Mouse (Mus musculus): Measurements from ENCODE around the gene 1700003F12Rik. TPM values are rescaled to one million over a fixed set of nuclear protein-coding genes. Genes with fewer than 3 reads are reported as not detected.

Gene 1700003F12Rik
- total RNA-seq, 2 experiments from 2014 or later, result 0.70 TPM; not detected in 1

DNA sequence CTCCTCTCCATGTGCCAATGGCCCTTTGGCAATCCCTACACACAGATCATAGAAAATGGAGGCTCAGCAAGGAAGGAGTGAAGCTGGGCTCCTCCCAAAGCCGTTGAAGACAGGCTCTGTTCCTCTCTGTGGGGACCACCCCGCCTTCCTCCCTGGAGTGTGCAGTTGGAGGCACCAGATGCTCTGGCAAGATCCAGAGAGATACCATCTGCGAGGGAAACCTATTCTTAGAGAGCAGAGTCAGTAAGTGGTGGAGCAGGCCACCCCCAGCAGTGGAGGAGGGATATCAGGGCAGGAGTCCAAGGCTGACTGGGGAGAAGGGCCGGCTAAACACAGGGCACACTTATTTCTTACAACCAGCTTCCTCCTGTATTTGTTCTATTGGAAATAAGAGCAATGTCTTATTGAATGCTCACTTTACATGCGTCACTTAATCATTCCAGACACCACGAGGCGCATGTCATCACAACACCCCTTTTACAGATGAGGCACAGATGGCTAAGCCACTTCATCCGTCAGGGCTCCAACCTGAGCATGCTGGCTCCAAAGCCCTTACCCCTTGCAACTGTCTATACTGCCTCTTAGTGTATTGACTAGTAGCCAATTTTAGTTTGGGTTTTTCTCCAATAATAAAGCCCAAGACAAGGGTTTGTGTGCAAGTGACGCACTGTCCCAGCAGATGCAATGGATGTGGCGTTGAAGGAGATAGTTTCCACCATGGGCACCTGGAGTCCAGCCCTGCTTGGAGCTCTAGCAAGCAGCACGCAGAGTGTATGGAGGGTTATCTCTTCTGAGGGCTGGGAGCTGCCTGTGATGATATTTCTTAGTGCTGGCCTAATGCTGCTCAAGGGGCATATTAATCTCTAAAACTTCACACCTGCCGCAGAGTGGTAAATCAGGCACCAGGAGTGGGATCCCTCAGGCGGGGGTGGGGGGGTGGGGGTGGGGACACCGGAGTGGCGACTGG, 37.3 kb downstream of the 1700003F12Rik start:
- peak; percentile 81 to 86 for DNase-seq (ENCODE audit: extremely low spot score in 1 of 2, low spot score in 2 of 2)
- intact Hi-C loops (cut with DNase I), result loop anchor here (1.0 to 2.0 kb wide), 2 partner anchors 27 to 205 kb away; no protein-coding TSS in a partner anchor
- H3K27ac ChIP-seq, result peak overlapping the region; percentile 63
- TF ChIP-seq CTCF (IDR thresholded peaks at IDR 0.05), result no peak
- no peak overlapping the region for H3K4me3 ChIP-seq

DNA sequence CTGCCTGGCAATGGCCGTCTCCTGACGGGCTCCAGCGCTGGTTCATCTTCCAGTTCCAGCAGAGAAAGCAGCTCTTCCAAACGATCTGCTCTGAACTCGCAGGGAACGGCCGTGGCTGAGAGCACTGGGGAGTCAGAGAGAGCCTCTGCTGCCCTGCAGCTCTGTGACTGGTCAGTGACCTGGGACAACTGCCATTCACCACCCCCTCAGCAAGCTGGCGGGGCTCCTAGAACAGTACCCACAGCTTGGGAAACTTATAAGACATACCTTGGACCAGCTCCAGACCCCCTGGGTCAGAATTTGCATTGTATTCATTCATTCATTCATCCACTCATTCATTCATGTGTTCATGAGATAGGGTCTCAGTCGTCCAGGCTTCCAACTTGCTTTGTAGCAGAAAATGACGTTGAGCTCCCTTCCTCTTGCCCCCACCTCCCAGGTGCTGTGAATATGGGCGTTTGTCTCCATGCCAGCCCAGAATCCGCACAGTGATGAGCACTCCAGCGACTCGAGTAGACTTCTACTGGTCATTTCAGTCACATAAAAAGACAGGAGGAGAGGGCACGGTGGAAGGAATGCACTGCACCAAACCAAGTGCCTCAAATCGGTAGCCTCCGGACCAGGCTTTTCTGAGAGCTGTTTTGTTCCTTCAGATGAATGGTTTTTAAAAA, 38.2 kb downstream of the 1700003F12Rik start:
- H3K4me3 ChIP-seq, result no peak overlapping the region
- no peak for DNase-seq (ENCODE audit: extremely low spot score in 1 of 2, low spot score in 2 of 2)
- intact Hi-C loops (cut with DNase I), result loop anchor here (1.0 to 2.0 kb wide), 2 partner anchors 28 to 206 kb away; no protein-coding TSS in a partner anchor
- peak overlapping the region; percentile 63 for H3K27ac ChIP-seq
- no peak for TF ChIP-seq CTCF (IDR thresholded peaks at IDR 0.05)

DNA sequence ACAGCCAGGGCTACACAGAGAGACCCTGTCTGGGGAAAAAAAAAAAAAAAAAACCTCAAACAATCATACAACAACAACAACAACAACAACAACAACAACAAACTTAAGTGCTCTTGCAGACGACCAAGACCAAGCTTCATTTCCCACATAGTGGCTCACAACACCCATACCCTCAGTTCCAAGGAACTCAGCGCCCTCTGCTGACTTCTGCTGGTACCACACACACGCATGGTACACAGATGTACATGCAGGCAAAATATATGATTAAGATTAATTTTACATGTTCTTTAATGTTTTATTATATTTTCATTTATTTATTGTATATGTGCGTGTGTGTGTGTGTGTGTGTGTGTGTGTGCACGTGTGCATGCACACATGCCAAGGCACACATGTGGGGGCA, 39.5 kb downstream of the 1700003F12Rik start:
- intact Hi-C loops (cut with DNase I), result no loop called here
- DNase-seq (ENCODE audit: extremely low spot score in 1 of 2, low spot score in 2 of 2), result no peak
- peak; percentile 41 for TF ChIP-seq CTCF (IDR thresholded peaks at IDR 0.05)
- H3K27ac ChIP-seq, result no peak overlapping the region
- no peak overlapping the region for H3K4me3 ChIP-seq

DNA sequence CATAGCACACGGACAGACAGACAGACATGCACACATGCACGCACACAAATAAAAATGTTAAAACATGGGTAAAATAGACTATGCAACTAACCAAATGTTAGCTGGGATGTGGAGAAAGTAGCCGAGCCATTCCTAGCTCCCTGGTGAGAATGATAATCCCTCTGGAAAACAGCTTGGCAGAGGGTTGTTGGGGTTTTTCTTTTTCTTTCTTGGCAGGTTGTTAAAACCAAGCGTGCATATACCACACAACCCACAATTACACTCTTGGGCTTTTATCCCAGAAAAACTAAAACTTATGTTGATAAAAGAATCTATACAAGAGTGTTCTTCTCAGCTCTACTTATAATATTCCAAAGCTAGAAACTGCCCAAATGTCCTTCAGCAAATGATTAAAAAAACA, 42.2 kb downstream of the 1700003F12Rik start:
- intact Hi-C loops (cut with DNase I), result no loop called here
- DNase-seq (ENCODE audit: extremely low spot score in 1 of 2, low spot score in 2 of 2), result no peak
- Histone ChIP-seq H3K27ac (no peak overlapping the region), H3K4me3 (no peak overlapping the region)
- no peak for TF ChIP-seq CTCF (IDR thresholded peaks at IDR 0.05)

DNA sequence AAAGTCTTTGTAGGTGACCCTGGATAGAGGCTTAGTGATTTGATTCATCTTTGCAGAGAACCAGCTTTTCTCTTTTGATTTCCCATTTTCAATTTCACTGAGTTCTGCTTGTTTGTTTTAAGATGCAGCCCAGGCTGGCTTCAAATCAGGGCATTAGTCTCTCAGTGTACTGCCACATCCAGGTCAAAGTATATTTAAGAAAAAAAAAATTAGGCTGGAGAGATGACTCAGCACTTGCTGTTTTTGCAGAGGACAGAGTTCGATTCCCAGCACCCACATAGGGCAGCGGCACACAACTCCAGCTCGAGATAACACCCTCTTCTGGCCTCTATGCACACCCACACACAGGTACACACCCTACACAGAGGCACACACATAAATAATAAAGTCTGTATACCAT, 44.4 kb downstream of the 1700003F12Rik start:
- no peak for TF ChIP-seq CTCF (IDR thresholded peaks at IDR 0.05)
- intact Hi-C loops (cut with DNase I), result no loop called here

DNA sequence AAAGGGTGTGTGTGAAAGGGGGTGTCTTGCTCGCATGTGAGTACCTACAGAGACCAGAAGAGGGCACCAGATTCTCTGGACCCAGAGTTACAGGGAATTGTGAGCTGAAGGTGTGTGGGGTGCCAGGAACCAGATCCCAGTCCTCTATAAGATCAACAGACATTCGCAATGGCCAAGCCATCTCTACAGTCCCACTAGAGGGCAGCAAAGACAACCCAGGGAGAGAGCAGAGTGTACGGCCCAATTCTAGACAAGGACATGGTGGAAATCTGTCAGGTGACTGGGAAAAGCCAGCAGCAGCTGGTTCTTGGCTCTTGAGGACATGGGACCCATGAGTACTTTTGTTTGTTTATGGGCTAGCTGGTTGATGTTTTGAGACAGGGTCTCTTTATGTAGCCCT, 46.1 kb downstream of the 1700003F12Rik start:
- Histone ChIP-seq H3K27ac (no peak overlapping the region), H3K4me3 (no peak overlapping the region)
- TF ChIP-seq CTCF (IDR thresholded peaks at IDR 0.05), result peak; percentile 57
- intact Hi-C loops (cut with DNase I), result no loop called here
- no peak for DNase-seq (ENCODE audit: extremely low spot score in 1 of 2, low spot score in 2 of 2)

More for the DNA sequence above, 44.4 kb downstream of the 1700003F12Rik start:
- no peak overlapping the region for H3K4me3 ChIP-seq
- no peak overlapping the region for H3K27ac ChIP-seq
- no peak for DNase-seq (ENCODE audit: extremely low spot score in 1 of 2, low spot score in 2 of 2)

DNA sequence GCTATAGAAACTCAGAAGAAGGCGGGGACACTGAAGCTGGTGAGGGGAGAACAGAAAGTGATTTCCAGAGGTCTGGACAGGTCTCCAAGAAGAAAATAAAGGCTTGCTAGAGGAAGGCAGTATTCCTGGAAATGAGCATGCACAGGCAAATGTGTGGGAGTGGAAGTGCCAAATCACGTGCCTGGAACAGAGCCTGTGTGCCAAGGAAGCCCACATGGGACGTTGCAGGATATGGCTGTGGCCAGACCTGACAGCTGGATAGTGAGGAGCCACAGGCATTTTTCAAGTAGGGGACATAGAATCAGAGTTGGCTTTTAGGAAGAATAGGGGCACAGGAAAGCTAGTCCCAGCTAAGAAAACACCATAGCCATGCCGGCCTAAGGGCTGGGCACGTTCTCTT, 48.9 kb downstream of the 1700003F12Rik start:
- no peak overlapping the region for H3K4me3 ChIP-seq
- no peak overlapping the region for H3K27ac ChIP-seq
- DNase-seq (ENCODE audit: extremely low spot score in 1 of 2, low spot score in 2 of 2), result no peak
- intact Hi-C loops (cut with DNase I), result no loop called here
- no peak for TF ChIP-seq CTCF (IDR thresholded peaks at IDR 0.05)

DNA sequence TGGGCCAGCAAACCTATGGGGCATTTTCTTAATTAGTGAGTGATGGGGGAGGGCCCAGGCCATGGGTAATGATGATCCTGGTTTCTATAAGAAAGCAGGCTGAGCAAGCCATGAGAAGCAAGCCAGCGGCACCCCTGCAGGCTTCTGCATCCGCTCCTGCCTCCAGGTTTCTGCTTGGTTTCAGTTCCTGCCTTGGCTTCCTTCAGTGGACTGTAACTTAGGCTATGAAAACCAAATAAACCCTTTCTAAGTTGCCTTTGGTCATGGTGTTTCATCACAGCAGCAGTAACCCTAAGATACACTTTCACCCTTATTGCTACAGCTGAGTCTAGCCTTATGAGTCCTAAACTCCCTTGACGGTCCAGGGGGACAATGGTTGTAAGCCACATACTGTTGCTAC, 50.5 kb downstream of the 1700003F12Rik start:
- intact Hi-C loops (cut with DNase I), result no loop called here
- TF ChIP-seq CTCF (IDR thresholded peaks at IDR 0.05), result no peak
- DNase-seq (ENCODE audit: extremely low spot score in 1 of 2, low spot score in 2 of 2), result no peak
- H3K4me3 ChIP-seq, result no peak overlapping the region
- H3K27ac ChIP-seq, result no peak overlapping the region

Other genes with a start within 250 kb of the 1700003F12Rik start
- gene Bpifb9b, start 239.9 kb upstream of the 1700003F12Rik start, total RNA-seq (2021), result not detected
- 10 to 100 TPM; 11.5 to 14.3 TPM for gene Cdk5rap1, start 174.1 kb upstream of the 1700003F12Rik start, total RNA-seq (2021)
- 10 to 100 TPM; 33.9 to 34.1 TPM for gene Snta1, start 139.0 kb upstream of the 1700003F12Rik start, total RNA-seq (2021)
- 10 to 100 TPM; 54.3 to 57.4 TPM for gene Cbfa2t2, start 110.6 kb upstream of the 1700003F12Rik start, total RNA-seq (2021)
- not detected for gene Actl10, start 4.7 kb downstream of the 1700003F12Rik start, total RNA-seq (2021)
- gene Necab3, start 11.8 kb downstream of the 1700003F12Rik start, total RNA-seq (2021), result 10 to 100 TPM; 79.3 to 82.7 TPM
- 10 to 100 TPM in 1 of 2 experiments, 1 to 10 TPM in 1; 10.0 to 11.5 TPM for gene E2f1, start 22.8 kb downstream of the 1700003F12Rik start, total RNA-seq (2021)
- 10 to 100 TPM; 12.8 to 14.2 TPM for gene Pxmp4, start 56.6 kb downstream of the 1700003F12Rik start, total RNA-seq (2021)
- gene Zfp341, start 66.2 kb downstream of the 1700003F12Rik start, total RNA-seq (2021), result 10 to 100 TPM; 11.1 to 11.7 TPM
- gene 4930519P11Rik, start 66.4 kb downstream of the 1700003F12Rik start, total RNA-seq (2021), result not detected
- gene Chmp4b, start 104.6 kb downstream of the 1700003F12Rik start, total RNA-seq (2021), result 100 to 1,000 TPM; 215 to 217 TPM
- not detected for gene Gm14214, start 222.9 kb downstream of the 1700003F12Rik start, total RNA-seq (2021)
- gene Raly, start 244.0 kb downstream of the 1700003F12Rik start, total RNA-seq (2021), result 100 to 1,000 TPM in 1 of 2 experiments, 10 to 100 TPM in 1; 93.2 to 101 TPM
- gene a, start 244.3 kb downstream of the 1700003F12Rik start, total RNA-seq (2021), result not detected